Mouse (Mus musculus) thymus, adult 2 months (tissue): ENCODE measurements around the gene Cfap46.

Experiments
- CTCF ChIP-seq: fragments of 200-500 bp; IDR thresholded peaks from 2 replicates; pipeline ENCODE4 v1.5.1; 2012; ENCODE audit warnings: mild to moderate bottlenecking, control low read depth, low read length, moderate library complexity, borderline replicate concordance; ENCODE audit not compliant: control insufficient read depth, poor library complexity, insufficient read depth; ENCODE audit errors: extremely low read depth
- POLR2A ChIP-seq: fragments of 200-500 bp; IDR thresholded peaks from 2 replicates; pipeline ENCODE4 v1.6.1; 2012; ENCODE audit warnings: mild to moderate bottlenecking, low read length, control low read depth, moderate library complexity; ENCODE audit not compliant: control insufficient read depth, poor library complexity, insufficient read depth; ENCODE audit errors: extremely low read depth

GRCm38 (mm10) chr7:139676433-139676832 lies 7.2 kb downstream of the Cfap46 start:
- no peak for TF ChIP-seq POLR2A
- TF ChIP-seq CTCF: no peak
